Mouse (Mus musculus) urinary bladder, postnatal 25 days (tissue): ENCODE measurements at regions not wholly inside any gene's neighbourhood (a gene's known extent, or its start where the extent isn't known, plus 50 kb on each side); places are given as distances from the start of the nearest gene placed in this dataset.
"Not testable (repeated sequence)": the region's sequence is repeated elsewhere in the genome, so short reads cannot be mapped to it uniquely, and the experiment has no call there.

ENCODE experiments used
- DNase-seq: peaks from one replicate; pipeline ENCODE4 v3.0.0; 2022; ENCODE audit warnings: low spot score

DNA sequence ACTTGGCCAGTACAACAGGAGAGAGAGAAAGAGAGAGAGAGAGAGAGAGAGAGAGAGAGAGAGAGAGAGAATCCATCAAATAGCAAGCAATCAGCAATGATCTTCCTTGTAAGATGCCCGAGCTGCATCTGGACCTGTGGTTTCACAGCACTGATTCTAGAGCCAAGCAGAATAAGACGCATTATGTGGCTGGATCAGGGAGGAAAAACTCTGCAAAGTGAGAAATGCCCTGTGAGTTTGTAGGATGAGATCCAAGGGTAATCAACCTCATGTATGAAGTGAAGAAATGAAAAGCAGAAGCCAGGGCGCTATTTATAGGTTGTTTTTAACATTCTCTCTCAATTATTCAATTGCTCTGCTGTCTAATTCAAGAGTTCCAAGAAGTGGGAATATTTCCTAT lies 339.3 kb upstream of the Maf start:
- DNase-seq = no peak

DNA sequence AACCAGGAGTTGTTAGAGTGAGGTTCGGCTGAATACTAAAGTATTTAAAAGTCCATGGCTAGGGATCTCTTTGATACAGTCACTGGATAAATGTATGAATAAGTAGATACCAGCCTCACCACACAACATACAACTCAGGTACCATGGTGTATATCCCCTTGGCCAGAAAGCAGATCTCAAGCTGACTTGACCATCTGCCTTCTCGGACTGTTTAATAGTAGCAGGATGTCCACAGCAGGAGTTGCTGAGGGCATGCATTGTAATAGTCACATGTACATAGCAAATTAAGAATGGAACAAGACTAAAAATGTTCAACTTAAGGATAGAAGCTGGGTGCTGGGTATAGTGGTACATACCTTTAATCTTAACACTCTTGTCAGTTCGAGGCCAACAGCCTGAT lies 337.9 kb upstream of the Maf start:
- DNase-seq = no peak

DNA sequence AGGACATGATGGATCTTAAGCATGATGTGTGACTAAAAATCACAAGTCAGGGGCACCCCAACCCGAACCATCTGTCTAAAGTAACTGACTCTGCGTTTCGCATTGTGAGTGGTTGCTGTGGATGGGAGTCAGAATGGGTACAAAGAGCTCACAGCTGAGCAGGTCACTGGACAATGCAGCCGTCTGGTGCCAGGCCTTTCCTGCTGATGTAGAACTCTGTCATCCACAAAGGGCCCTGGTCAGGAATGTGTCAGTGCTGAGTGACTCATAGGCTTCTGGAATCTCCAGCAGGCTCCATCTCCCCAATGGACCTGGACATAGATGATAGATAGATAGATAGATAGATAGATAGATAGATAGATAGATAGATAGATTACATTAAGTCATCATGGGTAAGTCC lies 335.8 kb upstream of the Maf start:
- no peak for DNase-seq

DNA sequence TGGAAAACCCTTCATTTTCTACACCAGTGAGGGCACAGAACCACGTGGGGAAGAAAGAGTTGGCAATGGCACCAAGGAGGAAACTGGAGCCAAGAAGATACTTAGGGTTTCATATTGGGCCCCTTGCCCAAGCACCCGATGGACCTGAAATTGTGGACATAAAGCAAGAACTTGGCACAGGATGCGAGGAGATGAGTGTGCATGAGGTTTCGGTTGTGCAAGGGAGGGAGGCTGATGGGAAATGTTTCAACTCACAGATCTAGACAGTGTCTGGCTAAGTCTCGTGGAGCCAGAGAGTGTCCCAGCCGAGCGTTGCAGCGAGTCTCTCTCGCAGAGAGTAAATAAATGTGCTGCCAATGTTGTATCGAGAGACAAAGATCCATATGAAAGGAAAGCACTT lies 323.4 kb upstream of the Maf start:
- no peak for DNase-seq

DNA sequence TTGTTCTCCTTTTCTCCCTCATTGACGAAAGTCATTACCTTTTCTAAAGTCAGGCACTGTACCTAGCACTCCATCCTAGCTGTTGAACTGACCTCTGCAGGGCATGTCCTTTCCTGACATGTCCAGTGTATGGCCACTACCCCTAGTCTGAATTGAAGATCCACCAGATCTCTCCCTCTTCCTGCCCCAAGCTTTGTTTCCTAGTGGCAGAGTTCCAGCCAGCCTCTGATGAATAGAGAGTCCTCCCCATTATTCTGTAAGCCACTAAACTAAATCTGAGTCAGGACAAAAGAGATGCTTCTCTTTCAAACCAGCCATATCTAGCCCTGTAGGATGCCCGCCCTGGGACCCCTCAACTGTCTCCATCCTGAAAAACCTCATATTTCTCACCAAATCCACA lies 317.7 kb upstream of the Maf start:
- no peak for DNase-seq

DNA sequence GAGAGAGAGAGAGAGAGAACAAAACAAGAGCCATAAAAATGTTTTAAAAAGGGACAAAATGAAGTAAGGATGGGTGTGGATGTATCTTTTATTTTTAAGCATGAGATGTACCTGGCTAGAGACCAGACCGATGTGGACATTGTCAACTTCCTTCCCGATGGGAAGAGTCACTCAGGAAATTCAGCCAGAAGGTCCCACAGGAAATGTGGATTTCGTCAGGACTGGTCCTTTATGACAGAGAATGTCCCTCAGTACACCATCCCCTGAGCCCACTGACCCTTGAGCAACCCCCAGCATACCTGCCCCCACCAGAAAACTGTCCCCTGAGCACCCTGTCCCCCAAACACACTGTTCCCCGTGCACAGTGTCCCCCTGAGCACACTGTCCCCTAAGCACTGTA lies 317.2 kb upstream of the Maf start:
- no peak for DNase-seq

DNA sequence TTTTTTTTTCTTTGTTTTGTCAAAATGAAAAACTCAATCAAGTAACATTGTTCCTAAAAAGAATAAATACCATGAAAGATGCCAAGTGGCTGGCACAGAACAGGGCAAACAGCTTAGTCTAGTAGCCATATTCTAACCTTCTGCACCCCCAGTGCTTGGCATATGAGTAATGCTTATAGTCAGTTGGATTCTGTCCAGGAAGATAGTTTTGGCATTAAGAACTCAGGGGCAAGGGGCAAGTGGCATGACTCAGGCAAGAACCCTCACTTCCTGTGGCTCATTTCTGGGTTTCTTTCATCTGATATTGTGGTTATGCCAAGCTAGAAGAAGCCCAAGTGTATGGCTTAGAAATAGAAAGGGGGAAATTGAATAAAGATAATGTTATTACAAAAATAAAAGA lies 314.1 kb upstream of the Maf start:
- no peak for DNase-seq

DNA sequence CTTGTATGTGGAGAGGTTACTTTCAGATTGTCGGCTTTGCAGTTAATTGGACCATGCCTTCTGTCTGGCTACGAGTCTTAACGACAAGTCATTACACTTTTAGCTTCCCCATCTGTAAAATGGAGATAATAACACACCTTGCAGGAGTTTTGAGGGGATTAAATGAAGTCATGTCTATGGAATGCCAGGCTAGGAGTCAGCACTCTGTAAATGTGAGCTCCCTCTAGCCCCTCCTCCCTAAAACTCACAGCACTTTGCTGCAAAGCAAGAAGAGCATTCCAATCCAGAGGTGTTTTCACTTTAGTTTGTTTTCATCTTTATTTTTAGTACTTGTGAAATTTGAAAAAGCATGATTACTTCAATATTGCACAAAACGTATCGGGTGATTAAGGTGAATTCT lies 287.7 kb upstream of the Maf start:
- DNase-seq = no peak

DNA sequence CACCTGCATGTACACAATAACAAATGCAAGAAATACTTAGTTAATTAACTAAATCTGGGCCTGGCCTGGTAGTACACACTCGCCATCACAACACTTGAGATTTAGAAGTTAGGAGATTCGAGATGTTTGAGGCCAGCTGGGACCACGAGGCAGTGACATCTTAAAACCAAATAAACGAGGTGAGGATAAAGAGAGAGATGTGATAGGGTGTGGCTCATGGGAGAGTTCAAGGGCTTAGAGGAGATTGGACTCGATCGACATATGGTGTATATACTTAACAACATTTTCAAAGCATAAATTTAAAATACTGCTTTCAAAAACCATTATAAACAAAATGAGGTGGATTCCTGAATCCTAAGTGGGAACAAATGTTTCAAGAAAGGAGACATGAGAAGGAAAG lies 284.4 kb upstream of the Maf start:
- no peak for DNase-seq

DNA sequence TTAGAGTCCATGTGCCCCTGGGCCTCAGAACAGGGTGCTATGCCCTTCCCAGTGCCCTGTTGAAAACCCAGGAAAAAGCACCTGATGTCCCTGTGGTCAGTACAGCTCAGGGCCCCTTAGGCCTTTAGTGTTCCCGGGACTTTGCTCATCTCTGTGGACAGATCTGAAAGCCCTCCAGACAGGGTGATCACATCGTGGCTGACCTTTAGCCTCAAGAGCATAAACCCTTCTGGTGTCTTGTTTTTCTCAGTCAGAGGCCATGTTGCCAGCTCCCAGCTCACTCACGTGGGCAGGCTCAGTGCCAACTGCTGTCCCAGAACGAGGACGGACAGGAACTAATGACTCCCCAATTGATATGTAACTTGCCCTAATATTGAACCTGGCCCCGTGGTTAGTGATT lies 275.8 kb upstream of the Maf start:
- no peak for DNase-seq

DNA sequence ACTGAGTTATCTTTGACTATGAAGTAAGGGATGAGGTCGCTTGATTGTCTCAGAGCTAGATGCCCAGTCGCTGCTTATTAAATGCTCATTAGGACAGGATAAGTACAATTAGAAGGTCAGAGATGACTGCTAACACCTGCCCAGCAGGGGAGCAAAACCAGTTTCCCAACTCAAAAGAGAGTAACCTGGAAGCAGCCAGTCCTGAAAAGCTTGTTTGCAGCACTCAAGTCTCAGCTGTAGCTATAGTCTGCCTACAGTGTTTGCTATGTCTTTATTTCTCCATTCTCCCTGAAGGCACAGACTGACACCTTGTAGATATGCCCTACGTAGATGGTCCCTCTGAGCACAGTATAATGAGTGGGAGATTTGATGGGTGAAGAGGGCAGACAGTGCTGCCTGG lies 274.7 kb upstream of the Maf start:
- peak; percentile 19 for DNase-seq

DNA sequence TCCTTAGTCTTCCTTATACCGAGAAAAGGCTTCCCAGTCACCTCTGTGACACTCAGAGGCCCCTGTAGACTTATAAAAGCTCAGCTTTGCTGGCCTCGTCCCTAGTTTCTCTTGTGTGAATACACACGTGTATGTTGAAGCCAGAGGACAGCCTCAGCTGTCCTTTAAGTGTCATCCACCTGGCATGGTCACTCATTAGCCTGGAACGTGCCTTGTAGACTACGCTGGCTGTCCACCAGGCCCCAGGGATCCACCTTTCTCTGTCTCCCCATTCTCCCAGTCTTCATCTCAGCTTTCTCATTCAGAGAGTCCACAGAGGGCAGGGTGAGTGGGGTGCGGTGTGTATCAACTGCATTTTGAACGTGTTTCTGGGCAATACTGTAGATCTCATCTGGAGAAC lies 273.8 kb upstream of the Maf start:
- no peak for DNase-seq

DNA sequence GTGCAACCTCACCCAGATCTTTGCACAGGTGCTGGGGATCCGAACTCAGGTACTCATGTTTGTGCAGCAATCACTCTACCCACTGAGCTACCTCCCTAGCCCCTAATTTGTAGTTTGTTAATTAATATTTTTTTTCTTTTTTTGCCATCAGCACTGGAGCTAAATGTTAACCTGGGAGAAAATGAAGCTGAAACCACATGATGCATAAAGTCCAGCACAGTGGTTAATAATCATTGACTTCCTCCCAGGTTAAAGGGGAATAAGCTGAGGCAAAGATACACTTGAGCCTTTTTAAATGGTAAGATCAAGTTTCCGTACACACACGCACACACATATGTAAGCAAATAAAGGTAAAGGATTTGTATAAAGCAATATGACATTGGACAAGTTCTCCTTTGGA lies 273.0 kb upstream of the Maf start:
- no peak for DNase-seq

DNA sequence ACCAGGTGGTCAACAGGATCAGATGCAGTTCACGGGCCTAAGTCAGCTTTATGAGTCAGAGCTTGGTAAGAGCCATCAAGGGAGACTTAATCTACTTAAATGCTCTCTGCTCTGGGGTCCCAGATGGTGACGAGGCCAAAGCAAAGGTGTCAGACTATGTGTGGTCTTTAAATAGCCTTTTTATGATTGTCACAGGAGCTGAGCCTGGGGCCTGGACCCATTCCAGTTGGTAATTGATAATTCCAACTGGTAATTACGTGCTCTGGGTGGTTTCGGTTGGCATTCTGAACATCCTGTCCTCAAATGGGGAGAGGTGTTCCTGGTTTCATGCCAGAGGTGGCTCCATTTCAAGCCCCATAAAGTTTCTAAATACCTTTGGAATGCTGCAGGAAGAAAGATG lies 269.6 kb upstream of the Maf start:
- no peak for DNase-seq

DNA sequence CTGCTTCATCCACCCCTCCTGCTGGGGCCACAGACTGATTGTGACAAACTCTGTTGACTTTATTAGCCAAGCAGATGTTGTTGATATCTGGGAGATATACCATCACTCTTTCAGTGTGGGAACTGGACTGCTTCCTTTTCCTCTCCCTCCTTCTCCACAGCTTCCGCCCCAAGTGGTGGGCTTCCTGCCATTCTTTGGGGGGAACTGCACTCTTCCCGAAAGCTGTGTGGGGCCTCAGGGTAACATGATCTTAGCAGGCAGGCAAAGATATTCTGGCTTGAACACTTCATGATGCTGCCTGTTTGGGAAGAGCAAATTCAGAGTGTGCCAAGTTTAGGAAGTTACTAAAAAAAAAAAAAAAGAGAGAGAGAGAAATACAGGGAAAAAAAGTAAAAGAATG lies 267.1 kb upstream of the Maf start:
- DNase-seq = no peak

DNA sequence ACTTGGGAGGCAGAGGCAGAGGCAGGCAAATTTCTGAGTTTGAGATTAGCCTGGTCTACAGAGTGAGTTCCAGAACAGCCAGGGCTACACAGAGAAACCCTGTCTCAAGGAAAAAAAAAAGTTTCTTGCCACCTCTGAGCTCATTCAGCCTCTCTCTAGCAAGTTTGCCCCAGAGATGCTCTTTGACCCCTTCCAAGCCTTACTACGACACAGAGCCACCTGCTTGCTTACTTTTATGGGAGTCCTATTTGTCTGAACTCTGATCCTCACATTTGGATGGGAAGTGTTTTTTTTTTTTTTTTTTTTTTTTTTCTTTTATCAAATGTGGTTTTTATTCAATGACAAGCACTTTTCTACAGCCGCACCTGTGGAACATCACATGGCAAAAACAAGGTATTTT lies 263.8 kb upstream of the Maf start:
- not testable (repeated sequence) for DNase-seq

DNA sequence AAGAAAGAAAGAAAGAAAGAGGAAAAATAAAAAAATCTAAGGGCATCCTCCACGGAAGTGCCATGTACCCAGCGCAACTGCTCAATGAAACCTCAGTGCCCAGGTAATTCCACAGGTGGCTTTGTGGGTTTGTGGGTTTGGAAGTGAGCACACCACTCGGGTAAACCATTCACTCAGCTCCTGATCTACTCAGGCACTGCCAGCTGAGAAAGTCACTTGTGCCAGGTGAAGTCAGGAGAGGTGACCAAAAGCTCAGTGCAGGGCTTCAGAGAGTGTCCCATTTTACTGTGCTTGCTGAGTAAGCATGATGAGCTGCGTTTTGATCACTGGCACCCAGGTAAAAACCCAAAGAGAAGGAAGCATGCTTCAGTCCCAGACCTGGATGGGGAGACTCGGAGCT lies 260.5 kb upstream of the Maf start:
- DNase-seq = no peak

DNA sequence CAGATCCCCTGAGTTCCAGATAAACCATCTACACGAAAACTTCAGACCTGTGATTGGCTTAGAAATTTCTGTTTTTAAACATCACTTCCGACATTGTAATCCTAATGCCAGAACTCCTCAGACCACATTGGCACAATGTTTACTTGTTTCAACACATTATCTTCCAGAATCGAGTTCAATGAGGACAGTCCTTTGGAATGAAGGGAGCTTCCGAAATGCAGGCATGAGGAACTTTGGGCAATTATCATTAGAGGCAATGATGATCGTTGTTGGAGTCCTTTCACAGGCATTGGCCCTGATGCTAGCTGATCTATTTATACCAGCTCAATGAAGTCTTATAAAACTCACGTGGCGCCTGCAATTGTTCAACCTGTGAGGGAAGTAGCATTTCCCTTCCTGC lies 258.4 kb upstream of the Maf start:
- no peak for DNase-seq

DNA sequence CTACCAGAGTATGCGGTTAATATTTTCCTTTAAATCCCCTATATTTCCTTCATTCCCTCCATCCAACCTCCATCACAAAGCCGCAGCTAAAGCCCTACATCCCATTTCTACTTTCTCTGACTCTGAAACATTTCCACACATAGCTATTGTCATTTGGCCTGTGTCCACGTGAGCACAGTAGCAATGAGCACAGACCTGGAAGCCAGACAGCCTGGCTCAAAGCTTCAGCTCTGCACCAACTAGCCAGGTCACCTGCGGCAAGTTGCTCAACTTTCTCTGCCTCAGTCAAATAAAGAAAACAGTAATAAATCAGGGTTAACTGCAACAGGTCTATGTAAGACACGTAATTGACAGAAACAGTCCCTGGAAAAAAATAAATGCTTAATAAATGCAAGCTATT lies 247.8 kb upstream of the Maf start:
- no peak for DNase-seq

DNA sequence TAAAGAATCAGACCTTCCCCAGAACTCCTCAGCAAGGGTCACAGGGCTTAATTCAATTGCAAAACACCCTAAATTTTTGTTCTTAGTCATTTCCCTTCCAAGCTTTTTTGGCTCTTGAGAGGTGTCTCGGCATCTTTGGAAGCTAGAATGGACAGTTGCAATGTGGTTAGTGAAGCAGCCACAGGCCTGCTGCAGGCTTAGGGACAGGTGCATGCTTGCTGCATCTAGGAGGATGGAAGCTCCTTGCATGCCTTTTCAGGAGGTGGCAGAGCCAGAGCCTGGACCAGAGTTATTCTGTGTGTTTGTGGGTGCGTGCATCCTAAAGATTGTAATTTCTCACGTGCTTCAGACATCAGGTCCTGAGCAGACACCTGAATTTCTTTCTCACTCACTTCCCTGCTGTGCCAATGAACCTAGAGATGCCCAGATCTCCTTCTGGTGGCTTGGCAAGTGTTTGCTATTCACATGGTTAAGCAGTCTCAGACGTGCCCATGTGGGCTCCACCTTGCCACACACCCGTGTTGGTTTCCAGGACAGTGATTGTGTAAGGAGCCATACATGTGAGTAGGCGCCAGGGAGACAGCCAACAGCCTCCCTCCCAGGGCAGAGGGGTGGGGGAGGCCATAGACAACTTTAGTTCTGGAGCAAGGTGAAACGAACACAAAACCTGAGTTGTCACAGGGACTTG lies 246.3 kb upstream of the Maf start:
- no peak for DNase-seq

DNA sequence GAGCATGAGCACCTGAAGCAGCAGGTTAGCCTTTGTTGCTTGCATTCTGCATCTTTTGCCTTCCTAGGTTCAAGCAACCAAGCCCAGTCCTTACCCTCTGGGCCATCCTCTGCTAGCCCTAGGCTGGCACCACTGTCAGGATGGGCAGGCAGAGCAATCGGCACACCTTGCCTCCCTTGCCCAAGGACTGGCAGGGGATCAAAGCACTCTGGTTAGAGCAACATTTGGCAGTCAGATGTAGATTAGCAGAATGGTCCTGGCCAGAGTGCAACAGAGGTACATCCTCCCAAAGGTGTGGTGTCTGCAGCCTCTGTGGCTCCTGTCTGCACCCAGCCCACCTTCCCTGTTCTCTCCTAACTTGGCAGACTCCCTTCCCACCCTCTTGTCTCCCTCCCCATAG lies 244.9 kb upstream of the Maf start:
- DNase-seq = no peak

DNA sequence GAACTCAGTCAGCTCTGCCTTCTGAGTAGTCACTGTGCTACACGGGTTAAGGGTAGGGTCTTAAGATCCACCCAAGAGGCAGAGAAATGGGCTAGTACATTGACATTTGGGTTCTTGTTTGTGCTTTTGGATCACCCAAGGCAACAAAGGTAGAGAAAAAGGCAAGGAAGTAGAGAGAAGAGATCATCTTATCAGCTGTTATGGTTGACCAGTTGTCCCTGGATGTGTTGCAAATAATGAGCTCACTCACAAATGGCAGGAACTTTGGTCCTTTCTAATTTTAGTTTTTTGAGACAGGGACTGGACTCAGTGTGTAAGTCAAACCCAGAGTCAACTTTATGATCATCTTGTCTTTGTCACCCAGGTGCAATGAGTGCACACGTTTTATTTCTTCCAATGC lies 241.3 kb upstream of the Maf start:
- no peak for DNase-seq

DNA sequence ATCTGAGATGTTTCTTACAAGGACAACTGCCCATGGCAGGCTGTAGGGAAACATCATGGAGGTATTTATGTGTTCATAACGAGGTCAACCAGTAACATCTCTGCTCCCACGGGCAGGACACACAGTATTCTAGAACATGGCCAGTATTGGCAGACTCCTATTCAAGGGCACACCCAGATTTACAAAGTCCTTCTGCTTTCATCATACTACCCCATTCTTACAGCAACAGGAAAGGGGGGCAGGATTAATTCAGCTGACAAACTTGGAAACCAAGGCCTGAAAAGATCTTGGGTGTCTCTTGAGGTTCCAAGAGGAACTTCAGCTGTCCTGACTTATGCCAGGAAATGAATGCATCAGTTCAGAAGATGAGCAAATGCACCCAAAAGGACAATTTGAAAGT lies 240.4 kb upstream of the Maf start:
- DNase-seq = no peak

DNA sequence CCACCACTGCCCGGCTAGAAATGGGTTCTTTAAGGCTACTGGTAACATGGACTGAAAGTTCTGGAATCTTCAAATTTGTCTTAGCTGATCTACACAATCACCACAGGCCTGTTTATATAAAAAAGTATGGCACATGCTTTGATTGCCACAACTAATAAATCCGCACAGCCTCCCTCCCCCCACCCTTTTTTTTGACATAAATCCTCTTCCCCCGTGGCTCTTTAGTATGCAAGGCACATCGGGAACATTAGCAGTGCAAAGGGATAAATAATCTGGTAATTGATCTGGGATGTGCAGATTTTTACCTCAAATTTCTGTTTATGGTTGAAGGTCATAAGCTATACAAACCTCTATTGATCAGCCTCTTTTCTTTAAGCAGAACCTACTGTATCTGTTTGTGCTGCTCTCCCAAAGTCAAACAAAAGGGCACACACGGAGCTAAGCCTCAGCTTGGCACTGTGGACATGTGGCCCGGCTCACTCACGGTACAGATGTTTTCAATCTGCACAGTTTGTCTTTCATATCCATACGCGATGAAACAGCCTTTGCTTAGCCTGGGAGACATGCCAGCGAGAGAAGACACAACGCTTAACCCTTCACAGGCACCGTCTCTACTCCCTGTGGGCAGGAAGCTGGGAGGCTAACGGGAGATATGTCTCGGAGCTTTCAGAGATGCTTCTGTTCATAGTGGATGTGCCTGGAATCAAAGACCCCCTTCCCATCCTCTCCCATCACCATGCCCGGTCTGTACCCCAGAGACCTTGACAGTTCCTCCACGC lies 235.3 kb upstream of the Maf start:
- no peak for DNase-seq
